In genomic region chr3:59343026-59343425, GRCm38 (mm10) we compare ENCODE assay signal across 8 mouse cellular contexts. TPM values are rescaled to one million over a fixed set of nuclear protein-coding genes. Genes with fewer than 3 reads are reported as not detected.
DNase-seq lines count a peak whose midpoint lies in the region; ATAC-seq lines count a peak whose summit lies in the region.

No protein-coding gene starts in this region.

- H3K4me1 ChIP-seq in forebrain, embryonic 14.5 days (ENCODE audit: control insufficient read depth, insufficient read depth, low read length): no peaks in the 10 kb centered on the region; the same call in 1 of the 2 replicates
- peaks cover 7% of the 10 kb centered on the region for H3K4me1 ChIP-seq in limb, embryonic 13.5 days

- H3K9me3 ChIP-seq in forebrain, embryonic 14.5 days (replicated peaks; ENCODE audit: control insufficient read depth, low read length): no peaks in the 10 kb centered on the region
- no peaks in the 10 kb centered on the region for H3K9me3 ChIP-seq in limb, embryonic 13.5 days

- no peaks in the 10 kb centered on the region for H3K36me3 ChIP-seq in forebrain, embryonic 14.5 days (ENCODE audit: control insufficient read depth, insufficient read depth, low read length)
- H3K36me3 ChIP-seq in limb, embryonic 13.5 days: peaks cover 22% of the 10 kb centered on the region

- WGBS in forebrain, embryonic 14.5 days: 68% methylated on average over 4 of the region's 4 CpGs
- 49% methylated on average over 4 of the region's 4 CpGs for WGBS in limb, embryonic 13.5 days

- no peak overlapping the region for H3K27ac ChIP-seq in forebrain, embryonic 14.5 days (ENCODE audit: low read depth, low read length)
- no peak overlapping the region for H3K27ac ChIP-seq in limb, embryonic 13.5 days

- peak overlapping the region; percentile 65 for H3K4me2 ChIP-seq in forebrain, embryonic 14.5 days (ENCODE audit: low read length)
- peak overlapping the region; percentile 68 for H3K4me2 ChIP-seq in limb, embryonic 13.5 days (replicated peaks)

- H3K4me3 ChIP-seq in forebrain, embryonic 14.5 days (ENCODE audit: low read depth, low read length): no peak overlapping the region
- peak overlapping the region; percentile 60 for H3K4me3 ChIP-seq in limb, embryonic 13.5 days

- no peak for ATAC-seq in forebrain, embryonic 14.5 days
- 0 out of 2 replicates have a peak, but pooled peaks have one; percentile 3 for ATAC-seq in limb, embryonic 13.5 days (ENCODE audit: low FRiP score, low read depth)
- ATAC-seq in megakaryocyte, adult 5-6 weeks (ENCODE audit: poor library complexity, severe bottlenecking): no peak

- H3K27me3 ChIP-seq in forebrain, embryonic 14.5 days (replicated peaks; ENCODE audit: control insufficient read depth, insufficient read depth, low read length): no peaks in the 10 kb centered on the region
- no peaks in the 10 kb centered on the region for H3K27me3 ChIP-seq in limb, embryonic 13.5 days

- H3K9ac ChIP-seq in forebrain, embryonic 14.5 days (ENCODE audit: low read length): no peak overlapping the region
- peak overlapping the region; percentile 67 for H3K9ac ChIP-seq in limb, embryonic 13.5 days

- intact Hi-C loops in heart, postnatal 36 days (cut with DNase I): no loop called here

- DNase-seq in kidney, adult 11 months: peak; percentile 5
- no peak for DNase-seq in kidney, adult 18-20 months
- DNase-seq in forebrain, embryonic 14.5 days (ENCODE audit: low spot score): peak; percentile 4
- peak; percentile 32 to 37 for DNase-seq in heart, postnatal 36 days
- peak; percentile 13 for DNase-seq in retina, postnatal 1 day
- no peak for DNase-seq in adrenal gland, postnatal 4 days (ENCODE audit: low spot score in 2 of 2)

RNA-seq across cellular contexts. Expression of gene Igsf10, which starts 1.2 kb away (rescaled TPM):
- polyA plus RNA-seq in forebrain, embryonic 14.5 days (2014; fragmentation: Nextera tagmentation; extraction: Ambion mirVana): 1.7 TPM in 2 replicates
- total RNA-seq in heart, postnatal 36 days (2021): 1 to 10 TPM; 2.9 to 3.0 TPM
- 16.3 and 17.6 TPM in 2 replicates for polyA plus RNA-seq in limb, embryonic 13.5 days (2015; fragmentation: Nextera tagmentation; extraction: Ambion mirVana)
- total RNA-seq in megakaryocyte, adult 5-6 weeks (2015): 0.22 and 0.36 TPM in 2 replicates
- not detected in 2 replicates for total RNA-seq in megakaryocyte, adult 5-6 weeks (2017)
- total RNA-seq in adrenal gland, postnatal 4 days (2021): 1 to 10 TPM; 7.6 to 9.2 TPM

Comparison
In these comparisons a context has a peak if more than half of its experiments do, and no peak if none do; other contexts are left out.
1. DNase-seq: peak in kidney, adult 11 months (single experiment), forebrain, embryonic 14.5 days (single experiment), heart, postnatal 36 days (2 of 2) and retina, postnatal 1 day (single experiment); none in kidney, adult 18-20 months (single experiment) and adrenal gland, postnatal 4 days (0 of 2).